Mouse (Mus musculus): Measurements from ENCODE around the gene Thumpd2. TPM values are rescaled to one million over a fixed set of nuclear protein-coding genes. Genes with fewer than 3 reads are reported as not detected.
A peak's percentile ranks its signal among the peaks of the same experiment; 100 is the strongest.

Gene Thumpd2
- total RNA-seq (2021) = 1 to 10 TPM; 2.5 to 4.0 TPM
- long read RNA-seq, experiment 1, partial matches to known transcripts = 2 of 9 reads
- long read RNA-seq, experiment 1, other reads (novel, unspliced or antisense) = 3 of 9 reads
- long read RNA-seq, experiment 2, transcript Thumpd2-201 (10 exons, 1,833 nt) = major isoform, 6 of 9 reads
- long read RNA-seq, experiment 2, partial matches to known transcripts = 0 of 9 reads
- long read RNA-seq, experiment 2, other reads (novel, unspliced or antisense) = 3 of 9 reads

- Histone ChIP-seq H3K4me3 (peak within 1 kb of the TSS; percentile 96), H3K27ac (peak within 1 kb of the TSS; percentile 97)
- intact Hi-C loops (cut with DNase I) = no loop called here
- TF ChIP-seq CTCF (IDR thresholded peaks at IDR 0.05) = peak; percentile 97
- peak; percentile 93 for DNase-seq
Measured at GRCm38 (mm10) chr17:81064979-81065311, at the start of gene Thumpd2. Gene Thumpd2 (minus strand): TSS chr17:81065082.

GRCm38 (mm10) chr17:81104237-81104636 is 39.4 kb upstream of the Thumpd2 start:
- no peak for TF ChIP-seq CTCF (IDR thresholded peaks at IDR 0.05)
- H3K27ac ChIP-seq = no peak overlapping the region
- H3K4me3 ChIP-seq = no peak overlapping the region
- DNase-seq = no peak
- intact Hi-C loops (cut with DNase I) = no loop called here

DNA sequence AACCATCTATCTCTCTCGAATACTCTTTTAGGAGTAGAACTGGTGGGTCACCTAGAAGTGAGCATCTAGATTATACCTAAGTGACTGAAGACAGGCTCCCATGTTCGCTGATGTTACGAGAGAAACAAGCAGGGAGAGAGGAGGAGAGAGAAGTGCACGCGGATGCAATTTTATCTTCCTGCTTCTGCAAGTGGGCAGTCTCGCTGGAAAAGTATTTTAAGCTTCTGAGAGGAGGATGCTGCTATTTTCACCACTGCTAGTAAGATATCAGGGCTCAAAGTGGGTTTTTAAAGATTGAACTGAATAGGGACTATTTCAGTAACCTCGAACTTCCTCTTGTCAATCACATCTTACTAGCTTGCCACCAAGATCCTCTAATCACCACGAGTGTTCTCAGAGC is 38.0 kb upstream of the Thumpd2 start:
- no peak for TF ChIP-seq CTCF (IDR thresholded peaks at IDR 0.05)
- H3K4me3 ChIP-seq = no peak overlapping the region
- intact Hi-C loops (cut with DNase I) = no loop called here
- no peak for DNase-seq
- H3K27ac ChIP-seq = no peak overlapping the region

GRCm38 (mm10) chr17:81098444-81098843 is 33.6 kb upstream of the Thumpd2 start:
- intact Hi-C loops (cut with DNase I) = no loop called here
- TF ChIP-seq CTCF (IDR thresholded peaks at IDR 0.05) = no peak
- no peak for DNase-seq
- Histone ChIP-seq H3K27ac (no peak overlapping the region), H3K4me3 (no peak overlapping the region)

GRCm38 (mm10) chr17:81096490-81096889 is 31.6 kb upstream of the Thumpd2 start:
- H3K4me3 ChIP-seq = no peak overlapping the region
- intact Hi-C loops (cut with DNase I) = no loop called here
- no peak for TF ChIP-seq CTCF (IDR thresholded peaks at IDR 0.05)
- H3K27ac ChIP-seq = no peak overlapping the region
- DNase-seq = no peak

DNA sequence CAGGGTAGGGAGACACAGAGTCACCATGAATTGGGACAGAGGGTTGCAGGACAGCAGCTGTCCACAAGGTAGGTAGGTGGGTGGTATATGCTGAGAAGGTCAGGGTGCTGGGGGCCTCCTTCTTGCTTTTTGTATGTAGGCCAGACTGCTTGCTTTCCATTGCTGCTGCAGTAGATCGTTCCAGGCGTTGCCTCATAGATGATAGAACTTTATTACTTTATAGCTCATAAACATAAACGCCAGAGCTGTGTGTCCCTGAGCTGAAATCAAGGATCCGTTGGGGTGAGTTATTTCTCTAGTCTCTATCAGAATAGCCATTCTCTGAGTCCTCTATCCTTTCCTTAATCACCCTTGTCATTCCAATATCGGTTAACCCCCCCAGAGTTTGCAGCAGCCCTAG is 27.9 kb upstream of the Thumpd2 start:
- no peak for TF ChIP-seq CTCF (IDR thresholded peaks at IDR 0.05)
- H3K27ac ChIP-seq = no peak overlapping the region
- no peak overlapping the region for H3K4me3 ChIP-seq
- DNase-seq = no peak
- intact Hi-C loops (cut with DNase I) = no loop called here

DNA sequence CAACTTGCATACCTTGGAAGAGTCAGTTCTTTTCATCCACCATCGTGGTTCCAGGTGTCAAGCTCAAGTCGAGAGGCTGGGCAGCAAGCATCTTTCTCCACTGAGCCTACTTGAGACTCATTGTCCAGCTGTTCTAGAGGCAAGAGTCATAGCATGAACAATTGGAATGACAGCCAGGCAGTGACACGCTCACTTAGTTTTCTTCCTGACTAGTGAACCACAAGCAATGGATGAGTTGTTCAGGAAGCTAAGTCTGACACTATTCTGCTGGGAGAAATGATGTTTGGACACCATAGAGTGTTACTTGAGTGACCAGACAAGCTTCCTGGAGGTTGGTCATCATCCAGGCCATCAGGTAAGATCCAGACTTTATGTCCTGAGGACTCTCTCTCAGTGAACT is 24.0 kb upstream of the Thumpd2 start:
- intact Hi-C loops (cut with DNase I) = no loop called here
- Histone ChIP-seq H3K27ac (no peak overlapping the region), H3K4me3 (no peak overlapping the region)
- no peak for TF ChIP-seq CTCF (IDR thresholded peaks at IDR 0.05)
- no peak for DNase-seq

DNA sequence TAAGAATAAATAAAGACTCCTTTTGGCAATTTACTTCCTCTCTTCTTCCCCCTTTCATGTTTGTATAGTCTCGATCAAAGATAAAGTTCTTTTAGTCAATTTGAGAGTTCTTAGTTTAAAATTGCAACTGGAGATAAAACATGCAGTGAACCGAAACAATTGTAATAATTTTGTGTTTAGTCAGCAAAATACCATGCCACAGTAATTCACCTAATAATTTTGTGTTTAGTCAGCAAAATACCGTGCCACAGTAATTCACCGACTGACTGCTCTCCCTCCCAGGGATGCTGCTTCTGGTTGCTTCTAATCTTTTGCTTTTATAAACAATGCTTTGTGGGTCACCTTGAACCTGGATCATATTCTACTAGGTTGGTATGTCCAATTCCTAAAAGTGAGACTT is 22.9 kb upstream of the Thumpd2 start:
- Histone ChIP-seq H3K27ac (no peak overlapping the region), H3K4me3 (no peak overlapping the region)
- intact Hi-C loops (cut with DNase I) = no loop called here
- DNase-seq = no peak
- no peak for TF ChIP-seq CTCF (IDR thresholded peaks at IDR 0.05)

DNA sequence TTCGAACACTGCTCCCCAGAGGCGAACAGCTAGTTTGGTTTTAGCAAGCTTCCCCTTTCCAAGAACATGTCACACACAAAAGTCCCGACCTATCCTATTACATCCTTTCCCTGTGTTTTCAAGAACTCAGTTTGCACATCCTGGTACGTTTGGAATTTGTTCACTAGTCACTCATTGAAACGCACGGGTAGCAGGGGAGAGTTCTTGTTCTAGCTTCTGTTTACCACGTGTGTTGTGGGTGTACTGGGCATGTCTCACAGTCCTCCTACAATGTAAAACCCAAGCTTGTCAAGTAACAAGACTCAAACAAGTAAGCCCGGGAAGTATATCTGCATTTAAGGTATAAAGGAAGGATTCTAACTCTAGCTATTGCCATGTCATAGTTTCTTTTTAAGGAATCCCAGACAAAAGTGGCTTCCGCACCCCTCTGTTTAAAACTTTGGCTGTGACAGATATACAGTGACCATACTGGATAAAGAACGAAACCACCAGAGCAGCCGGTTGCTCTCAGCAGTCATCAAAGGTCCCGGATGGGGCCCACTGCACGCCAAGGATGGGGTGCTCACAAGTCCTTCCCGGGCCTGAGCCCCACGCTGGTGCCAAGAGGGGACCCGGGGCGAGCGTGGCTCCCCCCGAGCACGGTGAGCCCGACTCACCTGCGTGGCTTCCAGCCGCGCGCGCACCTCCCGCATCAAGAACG is 453 bp downstream of the Thumpd2 start:
- no peak for TF ChIP-seq CTCF (IDR thresholded peaks at IDR 0.05)
- intact Hi-C loops (cut with DNase I) = no loop called here
- Histone ChIP-seq H3K27ac (peak overlapping the region; percentile 97), H3K4me3 (peak overlapping the region; percentile 96)
- DNase-seq = no peak

GRCm38 (mm10) chr17:81063346-81063745 is 1.5 kb downstream of the Thumpd2 start:
- DNase-seq = no peak
- intact Hi-C loops (cut with DNase I) = no loop called here
- H3K4me3 ChIP-seq = no peak overlapping the region
- H3K27ac ChIP-seq = no peak overlapping the region
- TF ChIP-seq CTCF (IDR thresholded peaks at IDR 0.05) = no peak

DNA sequence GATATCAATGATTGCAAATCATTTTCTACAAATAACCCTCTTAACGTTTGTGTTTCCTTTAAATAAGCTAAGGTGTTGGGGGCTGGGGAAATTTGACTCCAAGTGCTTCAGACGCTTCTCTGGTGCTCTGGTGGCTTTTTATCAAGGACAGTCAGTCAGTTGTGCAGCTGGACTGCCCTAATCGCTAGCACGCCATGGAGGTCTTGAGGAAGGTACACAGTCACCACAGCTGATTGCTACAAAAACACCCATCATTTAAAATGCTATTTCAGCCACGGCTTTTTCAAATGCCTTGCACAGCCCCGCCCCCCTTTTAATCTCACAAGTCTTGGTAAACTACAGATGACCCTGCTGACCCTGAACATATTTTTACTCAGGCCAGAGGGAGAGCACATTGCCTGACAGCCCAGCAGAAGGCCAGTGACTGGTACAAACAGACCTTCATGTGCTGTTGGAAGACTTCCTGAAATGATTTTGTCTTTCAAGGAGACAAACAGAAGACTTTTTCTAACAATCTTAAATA is 2.5 kb downstream of the Thumpd2 start:
- H3K27ac ChIP-seq = no peak overlapping the region
- DNase-seq = no peak
- intact Hi-C loops (cut with DNase I) = no loop called here
- no peak for TF ChIP-seq CTCF (IDR thresholded peaks at IDR 0.05)
- H3K4me3 ChIP-seq = no peak overlapping the region

DNA sequence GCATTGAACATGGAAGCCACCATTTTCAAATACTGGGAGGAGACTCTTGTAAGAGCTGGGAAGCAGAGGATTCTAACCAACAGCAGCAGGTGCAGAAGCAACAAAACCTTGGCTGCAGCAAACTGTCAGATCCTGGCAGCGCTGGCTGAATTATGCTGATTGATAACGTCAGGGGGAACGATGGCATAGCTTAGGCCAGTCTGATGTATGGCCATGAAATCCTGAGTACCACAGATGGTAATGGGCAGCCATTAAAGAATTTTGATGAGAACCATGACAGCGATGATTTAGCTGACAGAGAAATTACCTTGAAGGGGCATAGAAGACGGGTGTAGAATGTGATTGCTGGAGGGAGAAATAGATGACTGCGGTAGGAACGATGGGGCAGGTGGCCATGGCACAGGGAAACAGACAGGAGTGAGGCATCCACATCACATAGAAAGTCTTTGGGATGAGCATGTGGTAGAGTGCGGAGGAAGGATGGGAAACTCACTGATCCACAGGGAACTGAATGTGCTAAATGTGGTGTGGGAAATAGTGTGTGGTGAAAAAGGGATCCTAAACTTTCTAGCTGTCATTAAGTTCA is 8.0 kb downstream of the Thumpd2 start:
- intact Hi-C loops (cut with DNase I) = no loop called here
- DNase-seq = no peak
- H3K4me3 ChIP-seq = no peak overlapping the region
- no peak for TF ChIP-seq CTCF (IDR thresholded peaks at IDR 0.05)
- no peak overlapping the region for H3K27ac ChIP-seq

DNA sequence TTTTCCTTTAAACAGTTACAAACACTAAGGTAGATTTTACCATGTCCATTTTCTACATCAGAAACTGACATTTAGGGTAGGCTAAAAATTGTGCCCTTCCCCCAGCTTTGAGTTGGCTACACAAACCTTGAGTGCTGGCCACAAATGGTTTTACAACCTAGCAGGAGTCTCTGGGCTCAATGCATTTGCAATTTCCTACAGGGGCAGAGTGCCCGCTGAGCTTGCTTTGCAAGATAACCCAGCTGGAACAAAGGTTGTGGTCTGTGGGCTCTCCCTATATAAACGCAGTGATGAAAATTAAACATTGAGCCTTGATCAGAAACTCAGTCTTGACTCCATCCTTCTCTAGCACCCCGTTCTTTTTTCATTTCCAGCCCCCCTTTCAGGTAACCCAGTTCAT is 8.8 kb downstream of the Thumpd2 start:
- TF ChIP-seq CTCF (IDR thresholded peaks at IDR 0.05) = no peak
- Histone ChIP-seq H3K4me3 (no peak overlapping the region), H3K27ac (no peak overlapping the region)
- intact Hi-C loops (cut with DNase I) = no loop called here
- no peak for DNase-seq

Data from gastrocnemius, adult 2 months (tissue).